Mouse (Mus musculus) kidney, adult 2 months (tissue): ENCODE data around the gene Edc3. TPM values are rescaled to one million over a fixed set of nuclear protein-coding genes. Genes with fewer than 3 reads are reported as not detected.
A peak's percentile ranks its signal among the peaks of the same experiment; 100 is the strongest.

Experiments used
- DNase-seq: peaks from one replicate; pipeline ENCODE4 v3.0.0; 2021
- H3K27ac ChIP-seq: fragments of 200-500 bp; 2 replicates; pipeline ENCODE4 v1.5.1; 2012; ENCODE audit warnings: low read depth, low read length, control low read depth, inconsistent platforms; ENCODE audit not compliant: insufficient read depth
- H3K27me3 ChIP-seq: fragments of 200-500 bp; replicated peaks from 2 replicates; pipeline ENCODE4 v1.6.1; 2012; ENCODE audit warnings: mild to moderate bottlenecking, moderate library complexity, low read length, inconsistent platforms; ENCODE audit not compliant: control insufficient read depth, insufficient read depth
- H3K36me3 ChIP-seq: fragments of 200-500 bp; 2 replicates; pipeline ENCODE4 v1.6.1; 2012; ENCODE audit warnings: mild to moderate bottlenecking, moderate library complexity, low read length, inconsistent platforms; ENCODE audit not compliant: control insufficient read depth, insufficient read depth
- H3K4me1 ChIP-seq: fragments of 200-500 bp; 2 replicates; pipeline ENCODE4 v1.6.1; 2011; ENCODE audit warnings: low read length; ENCODE audit not compliant: control insufficient read depth, insufficient read depth
- H3K4me3 ChIP-seq: fragments of 200-500 bp; 2 replicates; pipeline ENCODE4 v1.5.1; 2011; ENCODE audit warnings: mild to moderate bottlenecking, low read depth, low read length, control low read depth; ENCODE audit not compliant: insufficient read depth
- CTCF ChIP-seq: fragments of 200-500 bp; conservative IDR thresholded peaks from 2 replicates; pipeline ENCODE4 v1.5.1; 2011; ENCODE audit warnings: low read depth, mild to moderate bottlenecking, control low read depth, low read length, moderate library complexity, mixed read lengths; ENCODE audit not compliant: insufficient read depth, insufficient read length
- POLR2A ChIP-seq: fragments of 200-500 bp; IDR thresholded peaks from one replicate; pipeline ENCODE4 v1.6.1; 2011; ENCODE audit warnings: low read depth, low read length, control low read depth
- WGBS: fragments of 180-500 bp; shearing (Covaris S2); methylation state at CpG from one replicate; pipeline ENCODE4 v1.1.7; 2018; 5-methylcytosine and 5-hydroxymethylcytosine counted together
- polyA plus RNA-seq: library from polyadenylated mRNA; depleted of rRNA; stranded (reverse); fragments of >200 nt; gene quantifications from 2 replicates; pipeline ENCODE4 v1.2.3, GENCODE M21; 2012

Edc3 gene
- polyA plus RNA-seq, 1 experiment: 7.9 TPM

- H3K36me3 ChIP-seq: no peaks in the 10 kb centered on the region; the same call in none of the 2 replicates
- peak; percentile 65 for DNase-seq
- H3K4me1 ChIP-seq: peaks cover 14% of the 10 kb centered on the region; the same call in 1 of the 2 replicates
- H3K27ac ChIP-seq: no peak overlapping the region
- H3K27me3 ChIP-seq: no peaks in the 10 kb centered on the region
- 67% methylated on average over 3 of the region's 3 CpGs for WGBS
- H3K4me3 ChIP-seq: no peak overlapping the region
- TF ChIP-seq CTCF (peak; percentile 45; the same call in 1 of the 2 replicates), POLR2A (no peak)
Measured at GRCm38 (mm10) chr9:57744462-57745091, 36.2 kb downstream of the Edc3 start.

- 79% methylated on average over 1 of the region's 1 CpGs for WGBS
- Histone ChIP-seq H3K36me3 (peaks cover 13% of the 10 kb centered on the region), H3K4me3 (no peak overlapping the region)
Measured at GRCm38 (mm10) chr9:57747067-57747466, 38.7 kb downstream of the Edc3 start.

GRCm38 (mm10) chr9:57748137-57748536, 39.8 kb downstream of the Edc3 start:
- Histone ChIP-seq H3K36me3 (peaks cover 13% of the 10 kb centered on the region), H3K27ac (peak overlapping the region; percentile 62), H3K27me3 (no peaks in the 10 kb centered on the region), H3K4me1 (peaks cover 21% of the 10 kb centered on the region; the same call in 1 of the 2 replicates), H3K4me3 (no peak overlapping the region)
- DNase-seq: peak; percentile 67
- WGBS: 43% methylated on average over 6 of the region's 6 CpGs
- TF ChIP-seq CTCF (no peak), POLR2A (no peak)

More at GRCm38 (mm10) chr9:57747067-57747466, 38.7 kb downstream of the Edc3 start:
- no peaks in the 10 kb centered on the region for H3K27me3 ChIP-seq
- no peak for DNase-seq
- TF ChIP-seq POLR2A: no peak
- no peak for TF ChIP-seq CTCF
- H3K27ac ChIP-seq: no peak overlapping the region
- H3K4me1 ChIP-seq: peaks cover 21% of the 10 kb centered on the region; the same call in 1 of the 2 replicates

- peaks cover 21% of the 10 kb centered on the region; the same call in 1 of the 2 replicates for H3K4me1 ChIP-seq
- H3K27me3 ChIP-seq: no peaks in the 10 kb centered on the region
- DNase-seq: peak; percentile 85
- H3K27ac ChIP-seq: peak overlapping the region; percentile 65
- H3K4me3 ChIP-seq: no peak overlapping the region
- WGBS: 23% methylated on average over 1 of the region's 1 CpGs
- TF ChIP-seq POLR2A: no peak
- TF ChIP-seq CTCF: no peak
- peaks cover 16% of the 10 kb centered on the region for H3K36me3 ChIP-seq
Measured at GRCm38 (mm10) chr9:57748831-57749230, 40.5 kb downstream of the Edc3 start.

GRCm38 (mm10) chr9:57750901-57751300, 42.6 kb downstream of the Edc3 start:
- no peak overlapping the region for H3K4me3 ChIP-seq
- WGBS: 82% methylated on average over 7 of the region's 7 CpGs
- TF ChIP-seq POLR2A: no peak
- TF ChIP-seq CTCF: no peak
- peaks cover 21% of the 10 kb centered on the region for H3K36me3 ChIP-seq
- H3K27ac ChIP-seq: no peak overlapping the region
- DNase-seq: no peak
- H3K27me3 ChIP-seq: no peaks in the 10 kb centered on the region
- peaks cover 21% of the 10 kb centered on the region; the same call in 1 of the 2 replicates for H3K4me1 ChIP-seq

- no peaks in the 10 kb centered on the region for H3K27me3 ChIP-seq
- H3K4me1 ChIP-seq: peaks cover 22% of the 10 kb centered on the region
- peak; percentile 51 for DNase-seq
- H3K36me3 ChIP-seq: peaks cover 11% of the 10 kb centered on the region
- no peak overlapping the region for H3K27ac ChIP-seq
- TF ChIP-seq POLR2A (no peak), CTCF (no peak)
- 33% methylated on average over 3 of the region's 3 CpGs for WGBS
- H3K4me3 ChIP-seq: no peak overlapping the region
Measured at GRCm38 (mm10) chr9:57757578-57757977, 49.2 kb downstream of the Edc3 start.

- Histone ChIP-seq H3K4me3 (no peak overlapping the region), H3K27ac (no peak overlapping the region), H3K4me1 (peaks cover 30% of the 10 kb centered on the region), H3K27me3 (no peaks in the 10 kb centered on the region), H3K36me3 (peaks cover 10% of the 10 kb centered on the region)
- DNase-seq: no peak
- TF ChIP-seq CTCF: no peak
- no peak for TF ChIP-seq POLR2A
- WGBS: 90% methylated on average over 22 of the region's 22 CpGs
Measured at GRCm38 (mm10) chr9:57758528-57758927, 50.2 kb downstream of the Edc3 start.
